Mouse (Mus musculus) CD8-positive naive resting alpha-beta T cell, adult 2 months (primary cell): ENCODE measurements around the gene Pcyt1b.
A peak's percentile ranks its signal among the peaks of the same experiment; 100 is the strongest.

ENCODE experiments used
- DNase-seq, 2 experiments: peaks; one replicate each; pipeline ENCODE4 v3.0.0; 2022; ENCODE audit warnings: low read depth in 2 of 2, low spot score in 2 of 2

Gene Pcyt1b

GRCm38 (mm10) chrX:93654218-93655002 is at the start of gene Pcyt1b:
TSS of gene Pcyt1b (plus strand) at chrX:93654863.
- no peak for DNase-seq

GRCm38 (mm10) chrX:93630256-93630655 is 24.4 kb upstream of the Pcyt1b start:
- DNase-seq = no peak

- DNase-seq = peak; percentile 23 to 40
Measured at GRCm38 (mm10) chrX:93631657-93632449, 22.8 kb upstream of the Pcyt1b start, which contains the start of gene Pola1. TSS of gene Pola1 (minus strand) at chrX:93632155.

- no peak for DNase-seq
Measured at GRCm38 (mm10) chrX:93634861-93635375, 19.7 kb upstream of the Pcyt1b start.

- no peak for DNase-seq
Measured at GRCm38 (mm10) chrX:93643600-93643999, 11.1 kb upstream of the Pcyt1b start.

- no peak for DNase-seq
Measured at GRCm38 (mm10) chrX:93644022-93644421, 10.6 kb upstream of the Pcyt1b start.

GRCm38 (mm10) chrX:93650738-93651137 is 3.9 kb upstream of the Pcyt1b start:
- no peak for DNase-seq

GRCm38 (mm10) chrX:93655153-93655552 is 490 bp downstream of the Pcyt1b start:
- DNase-seq = no peak

- no peak for DNase-seq
Measured at GRCm38 (mm10) chrX:93663919-93664586, 9.4 kb downstream of the Pcyt1b start.

- no peak for DNase-seq
Measured at GRCm38 (mm10) chrX:93664787-93665186, 10.1 kb downstream of the Pcyt1b start.

- DNase-seq = no peak
Measured at GRCm38 (mm10) chrX:93674432-93674831, 19.8 kb downstream of the Pcyt1b start.

- peak; percentile 12 to 35 for DNase-seq
Measured at GRCm38 (mm10) chrX:93674836-93675795, 20.5 kb downstream of the Pcyt1b start.

GRCm38 (mm10) chrX:93676228-93676627 is 21.6 kb downstream of the Pcyt1b start:
- no peak for DNase-seq

GRCm38 (mm10) chrX:93689287-93689686 is 34.6 kb downstream of the Pcyt1b start:
- DNase-seq = no peak

- no peak for DNase-seq
Measured at GRCm38 (mm10) chrX:93690672-93691071, 36.0 kb downstream of the Pcyt1b start.

GRCm38 (mm10) chrX:93697596-93697995 is 42.9 kb downstream of the Pcyt1b start:
- no peak for DNase-seq

- peak in 1 of 2 experiments; percentile 1 for DNase-seq
Measured at GRCm38 (mm10) chrX:93700528-93701225, 46.0 kb downstream of the Pcyt1b start.

GRCm38 (mm10) chrX:93712566-93712965 is 57.9 kb downstream of the Pcyt1b start:
- DNase-seq = no peak

- no peak for DNase-seq
Measured at GRCm38 (mm10) chrX:93729529-93729928, 74.9 kb downstream of the Pcyt1b start.

- DNase-seq = no peak
Measured at GRCm38 (mm10) chrX:93730854-93731253, 76.2 kb downstream of the Pcyt1b start.
